Mouse (Mus musculus) retina, adult 2 months (tissue): ENCODE measurements around the gene Slc25a25.
"Not testable (repeated sequence)": the region's sequence is repeated elsewhere in the genome, so short reads cannot be mapped to it uniquely, and the experiment has no call there.

ENCODE experiments used
- DNase-seq: peaks from one replicate; pipeline ENCODE4 v3.0.0-alpha.2; 2012; ENCODE audit warnings: low read depth, low spot score

Slc25a25 gene

GRCm38 (mm10) chr2:32450881-32451844 lies at the start of gene Slc25a25:
TSS of gene Slc25a25 (minus strand) at chr2:32451445.
- peak; percentile 92 for DNase-seq

- DNase-seq: no peak
Observed at GRCm38 (mm10) chr2:32500461-32500860, 49.2 kb upstream of the Slc25a25 start.

GRCm38 (mm10) chr2:32499365-32499764 lies 48.1 kb upstream of the Slc25a25 start:
- no peak for DNase-seq

- DNase-seq: no peak
Observed at GRCm38 (mm10) chr2:32496190-32496589, 44.9 kb upstream of the Slc25a25 start.

DNA sequence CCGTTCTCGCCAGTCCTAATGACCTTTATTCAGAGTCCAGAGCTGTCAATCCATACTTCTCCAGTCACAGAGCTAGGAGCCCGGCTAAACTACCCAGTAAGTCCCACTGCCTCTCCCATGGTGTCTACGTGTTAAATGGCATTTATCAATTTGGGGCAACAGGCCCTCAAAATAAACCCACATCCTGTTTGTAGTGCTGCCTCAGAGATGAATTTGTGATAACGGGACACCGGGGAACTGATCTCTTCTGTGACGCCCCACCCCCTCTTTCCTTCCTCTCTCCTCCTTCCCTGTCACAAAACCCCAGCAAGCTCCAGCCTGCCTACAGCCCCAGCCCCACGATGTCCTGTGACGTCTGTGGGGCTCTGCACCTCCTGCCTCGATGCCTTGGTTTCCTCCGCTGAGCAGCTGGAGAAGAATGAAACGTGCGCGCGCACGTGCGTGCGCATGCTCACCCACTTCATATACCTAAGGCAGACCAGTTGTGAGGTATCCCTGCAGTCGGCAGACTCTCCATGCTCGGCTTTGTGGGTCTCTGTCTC lies 44.0 kb upstream of the Slc25a25 start:
- no peak for DNase-seq

DNA sequence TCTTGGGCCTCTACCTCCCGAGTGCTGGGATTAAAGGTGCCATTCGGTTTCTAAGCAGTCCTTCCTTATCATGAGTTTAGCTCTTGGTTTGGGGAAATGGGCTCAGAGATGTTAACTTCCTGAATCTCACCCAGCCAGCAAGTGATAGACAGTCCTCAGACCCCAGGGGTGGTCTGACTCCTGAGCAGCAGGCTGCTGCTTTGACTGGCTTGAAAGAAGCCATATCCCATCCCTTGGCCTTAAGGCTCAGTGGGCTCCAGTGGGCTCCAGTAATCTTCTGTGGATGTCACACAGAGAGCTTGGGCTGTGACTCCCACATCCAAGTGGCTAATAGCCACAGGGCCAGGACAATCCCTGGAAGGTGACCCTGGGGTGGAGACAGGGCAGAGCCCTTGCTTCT lies 43.3 kb upstream of the Slc25a25 start:
- no peak for DNase-seq

GRCm38 (mm10) chr2:32493301-32493701 lies 42.1 kb upstream of the Slc25a25 start:
- DNase-seq: no peak

- no peak for DNase-seq
Observed at GRCm38 (mm10) chr2:32492661-32493060, 41.4 kb upstream of the Slc25a25 start.

- DNase-seq: not testable (repeated sequence)
Observed at GRCm38 (mm10) chr2:32490730-32491129, 39.5 kb upstream of the Slc25a25 start.

DNA sequence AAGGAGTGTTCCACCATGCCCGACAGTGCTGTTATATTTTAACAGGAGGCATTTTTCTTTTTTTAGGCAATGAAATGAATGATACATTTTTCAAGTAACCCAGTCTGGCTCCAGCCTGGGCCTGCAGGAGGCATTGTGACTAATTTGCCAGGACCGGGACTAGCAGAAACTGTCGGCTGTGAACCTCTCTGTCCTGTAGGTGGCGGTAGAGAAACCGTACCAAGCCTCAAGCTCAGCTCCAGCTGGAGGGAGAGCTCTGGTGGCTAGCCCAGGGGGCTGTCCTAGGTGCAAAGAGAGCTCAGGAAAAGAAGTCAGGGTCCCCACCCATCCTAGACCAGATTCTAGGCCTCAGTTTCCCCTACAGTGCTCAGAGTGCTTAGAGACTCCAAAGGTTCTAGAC lies 37.4 kb upstream of the Slc25a25 start:
- peak; percentile 64 for DNase-seq

DNA sequence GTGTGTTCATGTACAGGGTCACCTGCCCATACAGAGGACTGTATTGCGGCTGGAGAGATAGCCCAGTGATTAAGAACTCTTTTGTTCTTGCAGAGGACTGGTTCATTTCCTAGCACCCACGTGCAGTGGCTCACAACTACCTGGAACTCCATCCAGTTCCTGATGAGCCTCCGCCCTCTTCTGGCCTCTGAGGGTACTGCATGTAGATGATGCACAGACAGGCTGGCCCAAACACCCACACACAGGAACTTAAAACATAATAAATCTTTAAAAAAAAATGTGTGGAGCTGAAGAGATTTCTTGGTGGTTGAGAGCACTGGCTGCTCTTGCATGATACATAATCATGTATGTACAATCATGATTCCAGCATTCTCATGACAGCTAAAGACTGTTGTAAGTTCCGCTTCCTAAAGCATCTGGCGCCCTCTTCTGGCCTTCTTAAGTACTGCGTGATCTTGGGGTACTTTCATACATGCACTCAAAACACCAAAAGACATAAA lies 35.9 kb upstream of the Slc25a25 start:
- DNase-seq: peak; percentile 85

- DNase-seq: no peak
Observed at GRCm38 (mm10) chr2:32486155-32486554, 34.9 kb upstream of the Slc25a25 start.

DNA sequence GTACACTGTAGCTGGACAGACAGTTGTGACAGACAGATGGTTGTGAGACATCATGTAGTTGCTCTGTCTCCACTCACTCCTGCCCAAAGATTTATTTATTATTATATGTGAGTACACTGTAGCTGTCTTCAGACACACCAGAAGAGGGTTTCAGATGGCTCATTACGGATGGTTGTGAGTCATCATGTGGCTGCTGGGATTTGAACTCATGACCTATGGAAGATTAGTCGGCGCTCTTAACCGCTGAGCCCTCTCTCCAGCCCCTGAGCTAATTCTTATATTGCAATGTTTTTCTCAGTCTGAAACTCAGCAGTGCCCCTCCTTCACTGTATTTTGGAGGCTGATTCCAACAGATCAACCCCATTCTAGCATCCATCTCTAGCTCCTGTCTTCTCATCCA lies 34.5 kb upstream of the Slc25a25 start:
- DNase-seq: no peak

DNA sequence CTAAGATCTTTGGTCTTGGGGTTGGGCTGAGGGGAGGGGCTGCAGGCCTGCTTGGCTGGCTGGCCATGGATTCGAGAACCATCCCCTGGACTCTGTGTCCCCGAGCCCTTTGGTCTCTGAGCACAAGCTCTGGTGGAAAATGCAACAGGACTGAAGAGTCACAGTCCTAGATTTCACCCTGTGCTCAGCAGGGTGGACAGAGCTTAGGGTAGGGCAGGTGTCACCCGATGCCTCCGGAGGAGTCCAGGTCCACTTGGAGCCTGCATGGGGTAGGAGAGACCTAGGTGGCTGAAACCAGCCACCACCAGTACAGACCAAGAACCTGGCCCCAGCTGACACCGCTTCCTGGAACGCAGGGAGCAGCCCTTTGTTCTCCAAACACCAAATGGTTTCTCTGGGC lies 33.7 kb upstream of the Slc25a25 start:
- DNase-seq: no peak

GRCm38 (mm10) chr2:32483179-32483875 lies 32.1 kb upstream of the Slc25a25 start:
- DNase-seq: no peak

DNA sequence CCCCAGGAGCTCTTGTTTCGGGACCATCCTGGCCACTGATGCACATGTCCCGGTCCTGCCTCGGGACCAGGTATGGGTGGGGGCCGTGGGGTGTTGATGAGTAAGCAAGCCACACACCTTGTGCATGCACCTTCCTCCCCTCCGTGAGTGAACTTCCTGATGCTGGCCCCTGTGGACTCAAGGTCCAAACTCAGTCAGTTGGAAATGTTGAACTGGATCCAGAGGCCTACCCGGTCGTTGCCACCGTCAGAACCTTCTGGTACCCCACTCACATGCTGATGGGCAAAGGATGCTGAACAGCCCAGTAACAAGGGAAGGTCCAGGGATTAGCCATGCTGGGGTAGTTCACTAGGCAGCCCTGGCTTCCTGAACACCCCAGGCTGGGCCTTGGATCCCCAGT lies 31.1 kb upstream of the Slc25a25 start:
- no peak for DNase-seq

DNA sequence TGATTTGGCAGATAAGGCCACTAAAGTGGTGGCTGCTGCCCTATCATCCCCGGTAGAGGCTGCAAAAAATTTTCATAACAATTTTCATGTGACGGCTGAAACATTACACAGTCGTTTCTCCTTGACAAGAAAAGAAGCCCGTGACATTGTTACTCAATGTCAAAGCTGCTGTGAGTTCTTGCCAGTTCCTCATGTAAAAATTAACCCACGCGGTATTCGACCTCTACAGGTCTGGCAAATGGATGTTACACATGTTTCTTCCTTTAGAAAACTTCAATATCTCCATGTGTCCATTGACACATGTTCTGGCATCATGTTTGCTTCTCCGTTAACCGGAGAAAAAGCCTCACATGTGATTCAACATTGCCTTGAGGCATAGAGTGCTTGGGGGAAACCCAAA lies 24.1 kb upstream of the Slc25a25 start:
- not testable (repeated sequence) for DNase-seq

- DNase-seq: no peak
Observed at GRCm38 (mm10) chr2:32471681-32472061, 20.4 kb upstream of the Slc25a25 start.

GRCm38 (mm10) chr2:32471001-32471680 lies 19.9 kb upstream of the Slc25a25 start:
- DNase-seq: no peak

DNA sequence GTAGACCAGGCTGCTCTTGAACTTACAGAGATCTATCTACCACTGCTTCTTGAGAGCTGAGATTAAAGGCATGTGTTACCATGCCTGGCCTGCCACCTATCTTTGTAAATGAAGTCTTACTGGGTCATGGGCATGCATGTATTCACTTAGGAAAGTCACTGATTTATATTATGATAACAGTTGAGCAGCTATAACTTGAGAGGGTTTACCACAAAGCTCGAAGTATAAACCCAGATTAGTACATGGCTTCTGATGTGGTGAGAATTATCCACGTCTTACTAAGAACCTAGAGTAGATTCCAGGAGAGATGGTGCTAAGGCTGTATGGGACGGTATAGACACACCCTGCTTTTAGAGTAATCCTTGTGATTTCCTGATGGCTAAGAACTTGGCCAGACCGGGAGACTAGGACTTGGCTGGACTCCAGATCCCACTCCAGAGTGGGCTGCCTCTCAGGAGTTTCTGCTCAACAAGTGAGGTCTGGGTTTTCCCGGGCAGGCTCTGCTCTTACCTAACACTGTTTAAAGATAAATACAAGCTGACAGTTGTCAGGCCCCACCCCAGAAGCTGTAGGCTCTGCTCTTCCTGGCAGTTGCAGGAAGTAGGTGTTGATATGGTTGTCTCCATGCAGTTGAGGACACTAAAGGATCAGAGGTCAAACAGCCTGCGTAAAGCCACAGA lies 13.1 kb upstream of the Slc25a25 start:
- DNase-seq: no peak

DNA sequence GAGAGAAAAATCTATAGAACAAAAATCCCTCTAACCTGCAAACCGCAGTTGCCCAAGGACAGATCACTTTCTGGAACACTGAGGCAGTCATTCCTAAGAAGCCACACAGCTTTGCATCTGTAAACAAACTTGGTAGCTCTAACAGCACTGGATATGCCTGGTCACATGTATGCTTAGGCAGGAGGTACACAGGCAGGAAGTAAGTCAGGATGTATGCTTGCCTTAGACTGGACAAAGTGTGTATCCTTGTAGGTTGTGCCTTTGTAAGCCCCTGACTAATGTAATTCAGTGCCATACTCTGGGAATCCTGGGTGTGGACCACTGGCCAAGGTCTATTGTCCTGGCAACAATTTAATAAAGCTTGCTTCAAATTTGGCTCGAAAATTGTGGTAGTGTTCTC lies 12.5 kb upstream of the Slc25a25 start:
- DNase-seq: no peak
